Mouse (Mus musculus) forebrain, embryonic 13.5 days (tissue): ENCODE results near the gene Cib2. TPM values are rescaled to one million over a fixed set of nuclear protein-coding genes. Genes with fewer than 3 reads are reported as not detected.
"Not testable (repeated sequence)": the region's sequence is repeated elsewhere in the genome, so short reads cannot be mapped to it uniquely, and the experiment has no call there.

Experiments
- ATAC-seq: fragments of 200-750 bp; cut with Nextera tagmentation; 2 replicates; pipeline ENCODE4 v1.8.0; 2017
- H3K27ac ChIP-seq: fragments of 300-500 bp; sonication (generic); 2 replicates; pipeline ENCODE4 v1.5.1; 2015; ENCODE audit warnings: inconsistent platforms, mild to moderate bottlenecking, moderate library complexity
- H3K27me3 ChIP-seq: fragments of 300-500 bp; sonication (generic); 2 replicates; pipeline ENCODE4 v1.6.1; 2015; ENCODE audit warnings: mild to moderate bottlenecking, inconsistent platforms
- H3K36me3 ChIP-seq: fragments of 300-500 bp; sonication (generic); 2 replicates; pipeline ENCODE4 v1.6.1; 2015; ENCODE audit warnings: mild to moderate bottlenecking, inconsistent platforms; ENCODE audit not compliant: poor library complexity, severe bottlenecking
- H3K4me1 ChIP-seq: fragments of 300-500 bp; sonication (generic); 2 replicates; pipeline ENCODE4 v1.6.1; 2015; ENCODE audit warnings: inconsistent platforms
- H3K4me2 ChIP-seq: fragments of 300-500 bp; sonication (generic); 2 replicates; pipeline ENCODE4 v1.6.1; 2015; ENCODE audit warnings: inconsistent platforms, mild to moderate bottlenecking, moderate library complexity
- H3K4me3 ChIP-seq: fragments of 300-500 bp; sonication (generic); 2 replicates; pipeline ENCODE4 v1.5.1; 2015; ENCODE audit warnings: mild to moderate bottlenecking, inconsistent platforms
- H3K9ac ChIP-seq: fragments of 300-500 bp; sonication (generic); 2 replicates; pipeline ENCODE4 v1.6.1; 2015; ENCODE audit warnings: mild to moderate bottlenecking, inconsistent platforms
- H3K9me3 ChIP-seq: fragments of 300-500 bp; sonication (generic); replicated peaks from 2 replicates; pipeline ENCODE4 v1.6.1; 2016; ENCODE audit warnings: inconsistent platforms
- WGBS: fragments of 180-500 bp; shearing (Covaris S2); methylation state at CpG from one replicate; pipeline ENCODE4 v1.1.7; 2015; 5-methylcytosine and 5-hydroxymethylcytosine counted together
- polyA plus RNA-seq: library from polyadenylated mRNA; unstranded; fragments of >200 nt; fragmentation: Nextera tagmentation; extraction: Ambion mirVana; gene quantifications from 2 replicates; pipeline ENCODE4 v1.2.1, GENCODE M21; 2015

The Cib2 gene
- polyA plus RNA-seq: 27.0 and 28.9 TPM in 2 replicates

GRCm38 (mm10) chr9:54559771-54560471 is at the start of gene Cib2:
Gene Cib2 (minus strand): TSS chr9:54560218.
- ATAC-seq: peak; percentile 97
- H3K4me1 ChIP-seq: peaks cover 8% of the 10 kb centered on the region
- H3K4me2 ChIP-seq: peak within 1 kb of the TSS; percentile 73
- no peaks in the 10 kb centered on the region for H3K9me3 ChIP-seq
- under 1% methylated on average over 52 of the region's 54 CpGs for WGBS
- H3K36me3 ChIP-seq: no peaks in the 10 kb centered on the region
- H3K27ac ChIP-seq: no peak within 1 kb of the TSS
- H3K27me3 ChIP-seq: no peaks in the 10 kb centered on the region; the same call in 1 of the 2 replicates
- peak within 1 kb of the TSS; percentile 70 for H3K9ac ChIP-seq
- peak within 1 kb of the TSS; percentile 53 for H3K4me3 ChIP-seq

GRCm38 (mm10) chr9:54604886-54605285 is 44.9 kb upstream of the Cib2 start:
- H3K36me3 ChIP-seq: peaks cover 52% of the 10 kb centered on the region
- WGBS: 65% methylated on average over 4 of the region's 4 CpGs

GRCm38 (mm10) chr9:54604131-54604654 is 44.2 kb upstream of the Cib2 start:
- Histone ChIP-seq H3K4me3 (no peak overlapping the region), H3K27me3 (no peaks in the 10 kb centered on the region), H3K9me3 (no peaks in the 10 kb centered on the region), H3K36me3 (peaks cover 56% of the 10 kb centered on the region), H3K9ac (no peak overlapping the region), H3K4me1 (no peaks in the 10 kb centered on the region), H3K27ac (no peak overlapping the region), H3K4me2 (no peak overlapping the region)
- WGBS: 78% methylated on average over 5 of the region's 5 CpGs
- no peak for ATAC-seq

More at GRCm38 (mm10) chr9:54604886-54605285, 44.9 kb upstream of the Cib2 start:
- ATAC-seq: no peak
- no peaks in the 10 kb centered on the region for H3K27me3 ChIP-seq
- no peak overlapping the region for H3K4me3 ChIP-seq
- no peak overlapping the region for H3K9ac ChIP-seq
- no peak overlapping the region for H3K4me2 ChIP-seq
- H3K27ac ChIP-seq: no peak overlapping the region
- no peaks in the 10 kb centered on the region for H3K4me1 ChIP-seq
- no peaks in the 10 kb centered on the region for H3K9me3 ChIP-seq

GRCm38 (mm10) chr9:54602916-54603315 is 42.9 kb upstream of the Cib2 start:
- 55% methylated on average over 7 of the region's 7 CpGs for WGBS
- H3K36me3 ChIP-seq: peaks cover 69% of the 10 kb centered on the region

GRCm38 (mm10) chr9:54602386-54602785 is 42.4 kb upstream of the Cib2 start:
- 74% methylated on average over 2 of the region's 2 CpGs for WGBS
- no peak overlapping the region for H3K4me3 ChIP-seq
- H3K4me2 ChIP-seq: no peak overlapping the region
- H3K9ac ChIP-seq: no peak overlapping the region
- no peak overlapping the region for H3K27ac ChIP-seq
- H3K27me3 ChIP-seq: no peaks in the 10 kb centered on the region
- peaks cover 74% of the 10 kb centered on the region for H3K36me3 ChIP-seq
- no peak for ATAC-seq
- no peaks in the 10 kb centered on the region for H3K9me3 ChIP-seq
- H3K4me1 ChIP-seq: no peaks in the 10 kb centered on the region

More at GRCm38 (mm10) chr9:54602916-54603315, 42.9 kb upstream of the Cib2 start:
- Histone ChIP-seq H3K4me3 (no peak overlapping the region), H3K27ac (no peak overlapping the region), H3K9ac (no peak overlapping the region), H3K9me3 (no peaks in the 10 kb centered on the region), H3K4me1 (no peaks in the 10 kb centered on the region), H3K27me3 (no peaks in the 10 kb centered on the region), H3K4me2 (no peak overlapping the region)
- no peak for ATAC-seq

- H3K27me3 ChIP-seq: no peaks in the 10 kb centered on the region
- no peaks in the 10 kb centered on the region for H3K4me1 ChIP-seq
- H3K36me3 ChIP-seq: peaks cover 92% of the 10 kb centered on the region
- no peak overlapping the region for H3K4me2 ChIP-seq
- no peak overlapping the region for H3K27ac ChIP-seq
- no peak overlapping the region for H3K4me3 ChIP-seq
- no peak for ATAC-seq
- H3K9ac ChIP-seq: no peak overlapping the region
- H3K9me3 ChIP-seq: no peaks in the 10 kb centered on the region
- 95% methylated on average over 15 of the region's 15 CpGs for WGBS
Measured at GRCm38 (mm10) chr9:54596752-54597465, 36.9 kb upstream of the Cib2 start.

GRCm38 (mm10) chr9:54593652-54594051 is 33.6 kb upstream of the Cib2 start:
- not testable (repeated sequence) for H3K4me1 ChIP-seq, H3K27ac ChIP-seq, H3K4me3 ChIP-seq, H3K9me3 ChIP-seq, ATAC-seq, H3K4me2 ChIP-seq, H3K27me3 ChIP-seq, H3K9ac ChIP-seq
- WGBS: 73% methylated on average over 4 of the region's 4 CpGs
- peaks cover 76% of the 10 kb centered on the region for H3K36me3 ChIP-seq

- WGBS: 60% methylated on average over 4 of the region's 4 CpGs
- Histone ChIP-seq H3K9me3 (no peaks in the 10 kb centered on the region), H3K9ac (peak overlapping the region; percentile 87; the same call in 1 of the 2 replicates), H3K4me2 (peak overlapping the region; percentile 94), H3K27ac (no peak overlapping the region), H3K27me3 (no peaks in the 10 kb centered on the region), H3K4me1 (peaks cover 23% of the 10 kb centered on the region), H3K36me3 (peaks cover 21% of the 10 kb centered on the region), H3K4me3 (0 out of 2 replicates have a peak overlapping the region, but pooled peaks have one; percentile 1)
- ATAC-seq: no peak
Measured at GRCm38 (mm10) chr9:54587863-54588262, 27.8 kb upstream of the Cib2 start.

GRCm38 (mm10) chr9:54586199-54587061 is 26.4 kb upstream of the Cib2 start, which contains the start of gene Idh3a:
Gene Idh3a (plus strand): TSS chr9:54586334.
- Histone ChIP-seq H3K27ac (no peak within 1 kb of the TSS; the same call in 1 of the 2 replicates), H3K36me3 (peaks cover 10% of the 10 kb centered on the region), H3K27me3 (no peaks in the 10 kb centered on the region), H3K9me3 (no peaks in the 10 kb centered on the region), H3K4me2 (peak within 1 kb of the TSS; percentile 94), H3K4me1 (peaks cover 23% of the 10 kb centered on the region), H3K4me3 (peak within 1 kb of the TSS; percentile 88), H3K9ac (peak within 1 kb of the TSS; percentile 87)
- ATAC-seq: peak; percentile 99
- under 1% methylated on average over 73 of the region's 73 CpGs for WGBS

GRCm38 (mm10) chr9:54585839-54586198 is 25.8 kb upstream of the Cib2 start:
- Histone ChIP-seq H3K36me3 (peaks cover 6% of the 10 kb centered on the region), H3K4me3 (peak overlapping the region; percentile 88), H3K27me3 (no peaks in the 10 kb centered on the region), H3K4me1 (peaks cover 23% of the 10 kb centered on the region), H3K9ac (no peak overlapping the region), H3K9me3 (no peaks in the 10 kb centered on the region), H3K4me2 (peak overlapping the region; percentile 94), H3K27ac (no peak overlapping the region; the same call in 1 of the 2 replicates)
- 36% methylated on average over 5 of the region's 5 CpGs for WGBS
- peak; percentile 52 for ATAC-seq

GRCm38 (mm10) chr9:54584127-54584526 is 24.1 kb upstream of the Cib2 start:
- not testable (repeated sequence) for H3K36me3 ChIP-seq, H3K27me3 ChIP-seq, ATAC-seq, H3K9me3 ChIP-seq, H3K4me2 ChIP-seq, H3K9ac ChIP-seq, H3K4me3 ChIP-seq, H3K27ac ChIP-seq
- H3K4me1 ChIP-seq: peaks cover 23% of the 10 kb centered on the region
- WGBS: 90% methylated on average over 2 of the region's 2 CpGs
